Mouse (Mus musculus) adrenal gland, adult 18-20 months (tissue): ENCODE measurements around the gene Igsf8. TPM values are rescaled to one million over a fixed set of nuclear protein-coding genes. Genes with fewer than 3 reads are reported as not detected.

Experiments
- DNase-seq, 2 experiments: peaks; one replicate each; pipeline ENCODE4 v3.0.0; 2021 to 2022; ENCODE audit warnings: low spot score in 2 of 2
- total RNA-seq, 2 experiments: library from RNA; stranded (reverse); gene quantifications; 1 replicate in 1 of 2; 2 replicates in 1 of 2; pipeline ENCODE4 v1.2.3; 2021

The Igsf8 gene
- total RNA-seq, 2 experiments from 2014 or later, result 20.8 to 27.8 TPM

DNA sequence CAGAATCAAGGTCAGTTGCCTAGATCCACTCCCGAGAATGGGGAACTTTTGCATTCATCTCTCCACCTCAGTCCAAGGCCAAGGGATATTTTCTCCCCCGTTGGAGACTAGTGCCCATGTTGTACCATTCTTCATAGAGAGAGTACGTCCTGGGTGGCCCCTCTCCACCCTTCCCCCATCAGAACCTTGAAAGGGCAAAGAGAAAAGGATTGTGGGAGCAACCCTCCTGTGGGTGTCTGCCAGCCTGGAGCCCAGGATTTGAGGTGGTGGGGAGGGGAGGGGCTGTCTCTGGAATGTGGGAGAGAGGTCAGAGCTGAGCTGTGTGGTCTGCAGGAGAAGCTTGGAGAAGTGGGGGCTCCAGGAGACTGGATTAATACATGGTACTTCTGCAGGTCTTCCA, 82.5 kb downstream of the Igsf8 start:
- no peak for DNase-seq

DNA sequence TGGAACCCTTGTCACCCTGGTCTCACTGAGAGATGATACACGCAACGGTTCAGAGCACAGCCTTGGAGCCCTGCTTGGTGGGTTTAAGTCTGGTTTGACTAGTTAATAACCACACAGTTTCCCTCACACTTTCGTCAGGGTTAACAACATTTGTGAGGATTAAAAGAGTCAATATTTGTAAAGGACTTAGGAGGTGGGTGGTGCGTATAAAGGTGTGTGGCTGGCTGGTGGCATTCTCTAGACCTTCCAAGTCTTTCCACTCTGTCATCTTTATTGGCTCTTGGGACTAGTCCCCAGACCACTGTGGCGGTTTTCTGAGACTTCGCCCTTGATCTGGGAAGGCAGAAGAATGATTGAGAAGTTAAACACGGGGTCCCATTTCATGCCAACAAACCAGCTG, 83.4 kb downstream of the Igsf8 start:
- no peak for DNase-seq

DNA sequence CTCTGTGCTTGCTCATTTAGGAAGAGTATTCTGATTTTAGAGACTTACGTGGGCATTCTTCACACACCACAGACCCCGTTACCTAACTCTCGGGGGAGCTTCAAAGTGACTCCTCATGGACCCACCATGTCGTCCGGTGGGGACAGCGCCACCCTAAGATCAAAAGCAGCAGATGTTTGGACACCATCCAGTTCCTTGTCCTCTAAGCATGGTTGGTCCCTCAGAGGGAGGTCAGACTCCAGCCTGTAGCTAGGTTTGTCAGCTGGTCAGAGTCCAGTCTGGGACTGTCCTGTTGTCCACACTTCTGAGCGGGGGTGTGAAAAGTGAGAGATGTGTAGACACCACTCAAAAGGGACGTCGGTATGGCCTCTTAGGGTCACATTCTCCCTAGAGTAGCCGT, 85.3 kb downstream of the Igsf8 start:
- DNase-seq, result no peak

DNA sequence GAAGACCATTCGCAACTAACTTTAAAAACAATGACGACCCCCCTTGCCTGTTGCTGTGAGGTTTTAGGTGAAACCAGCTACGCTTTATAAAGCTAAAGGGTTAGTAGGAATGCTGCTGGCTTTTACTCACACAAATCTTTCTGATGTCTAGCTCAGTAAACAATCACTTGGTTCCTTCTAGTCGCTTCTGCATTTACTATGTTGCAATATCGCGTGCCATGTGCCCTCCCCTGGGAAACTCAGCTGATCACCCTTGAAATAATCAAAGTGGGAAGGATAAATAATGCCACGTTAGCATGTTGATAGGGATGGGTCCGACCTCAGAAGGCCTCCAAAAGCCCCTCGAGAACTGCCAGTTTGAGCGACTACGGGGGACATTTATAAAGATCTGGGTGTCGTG, 85.9 kb downstream of the Igsf8 start:
- no peak for DNase-seq

DNA sequence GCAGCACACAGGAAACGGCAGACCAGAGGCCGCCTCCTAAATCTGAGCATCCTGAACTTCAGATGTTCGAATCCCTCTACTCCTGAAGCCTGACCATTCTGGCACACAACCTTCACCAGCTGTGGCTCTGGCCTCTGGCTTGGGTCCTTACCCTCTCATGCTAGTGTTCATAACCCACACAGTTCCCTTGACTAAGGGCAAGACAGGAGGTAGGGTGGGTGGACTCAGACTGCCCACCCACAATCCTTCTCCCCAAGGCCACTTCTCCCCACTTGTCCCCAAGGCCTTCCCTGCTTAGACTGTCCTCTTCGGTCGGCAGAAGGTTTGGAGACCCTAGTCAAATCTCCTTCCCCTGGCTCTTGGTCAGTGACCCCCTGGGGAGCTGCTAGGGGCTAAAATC, 88.1 kb downstream of the Igsf8 start:
- DNase-seq, result no peak

DNA sequence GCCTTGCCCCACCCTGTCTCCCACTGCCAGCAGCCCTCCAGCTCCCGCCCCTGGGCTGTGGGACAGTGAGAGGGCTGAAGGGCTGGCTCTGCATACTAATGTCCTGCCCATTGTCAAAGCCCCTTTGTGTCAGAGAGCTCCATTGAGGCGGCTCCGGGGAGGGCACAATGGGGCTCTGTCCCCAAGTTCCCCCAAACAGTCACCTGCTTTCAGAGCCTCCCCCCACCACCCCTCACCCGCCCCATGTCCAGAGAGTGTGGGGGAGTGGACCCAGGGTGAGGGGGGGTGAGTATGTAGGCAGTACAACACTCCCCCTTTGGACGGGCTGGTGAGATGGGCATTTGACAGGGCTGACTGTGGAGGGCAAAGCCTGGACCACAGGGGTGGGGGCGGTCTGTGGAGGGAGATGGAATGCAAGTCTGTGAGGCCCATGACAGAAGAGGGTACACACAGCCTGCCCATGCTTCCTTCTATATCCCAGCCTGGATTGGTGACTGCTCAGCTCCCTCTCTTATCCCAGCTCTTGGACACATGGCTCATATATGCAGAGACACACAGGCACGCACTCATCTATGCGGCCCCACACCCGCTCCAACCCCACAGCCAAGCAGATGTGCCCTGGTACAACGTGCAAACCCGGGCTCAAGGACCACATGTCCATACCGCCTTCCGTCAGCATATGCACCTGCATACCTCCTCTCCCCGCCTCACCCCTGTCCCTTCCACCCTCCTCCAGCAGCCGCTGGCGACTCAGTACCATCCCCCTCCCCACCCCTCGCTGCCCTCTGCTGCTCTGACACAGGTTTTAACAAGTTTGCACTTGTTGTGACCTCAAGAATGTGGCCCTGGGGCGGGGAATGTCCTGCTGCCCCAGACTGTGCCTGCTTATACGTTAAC, 88.7 kb downstream of the Igsf8 start:
- no peak for DNase-seq

DNA sequence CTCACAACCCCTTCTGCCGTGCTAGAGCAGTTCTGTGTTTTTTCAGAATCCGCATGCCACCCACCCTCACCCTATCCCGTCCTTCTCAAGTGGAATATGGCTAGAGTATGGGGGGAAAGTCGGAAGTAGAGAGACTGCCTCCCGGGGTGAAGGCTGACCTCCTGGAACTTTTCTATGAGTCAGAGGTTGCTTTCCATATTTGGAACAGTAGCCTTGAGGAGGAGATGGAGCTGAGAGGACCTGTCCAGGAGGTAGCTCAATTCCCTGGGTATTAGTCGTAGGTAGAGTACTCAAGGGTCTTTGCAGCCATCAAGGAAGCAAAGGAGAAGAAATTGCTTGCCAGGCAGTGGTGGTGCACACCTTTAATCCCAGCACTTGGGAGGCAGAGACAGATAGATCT, 90.6 kb downstream of the Igsf8 start:
- no peak for DNase-seq

DNA sequence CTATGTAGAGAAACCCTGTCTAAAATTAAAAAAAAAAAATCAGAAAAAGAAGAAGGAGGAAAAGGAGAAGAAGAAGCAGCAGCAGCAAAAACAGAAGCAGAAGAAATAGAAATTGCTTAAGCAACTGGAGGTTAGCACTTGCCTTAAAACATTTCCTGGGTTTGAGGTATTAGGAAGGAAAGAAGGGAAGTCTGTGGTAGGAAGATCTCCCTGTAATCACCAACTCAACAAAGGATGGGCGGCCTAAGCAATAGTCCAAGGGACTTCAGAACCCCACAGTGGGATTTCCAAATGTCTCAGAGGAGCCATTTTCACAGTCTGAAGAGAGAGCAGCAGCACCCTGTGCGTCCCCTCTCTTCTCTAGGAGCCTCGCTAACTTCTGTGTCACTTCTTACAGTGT, 91.0 kb downstream of the Igsf8 start:
- no peak for DNase-seq

DNA sequence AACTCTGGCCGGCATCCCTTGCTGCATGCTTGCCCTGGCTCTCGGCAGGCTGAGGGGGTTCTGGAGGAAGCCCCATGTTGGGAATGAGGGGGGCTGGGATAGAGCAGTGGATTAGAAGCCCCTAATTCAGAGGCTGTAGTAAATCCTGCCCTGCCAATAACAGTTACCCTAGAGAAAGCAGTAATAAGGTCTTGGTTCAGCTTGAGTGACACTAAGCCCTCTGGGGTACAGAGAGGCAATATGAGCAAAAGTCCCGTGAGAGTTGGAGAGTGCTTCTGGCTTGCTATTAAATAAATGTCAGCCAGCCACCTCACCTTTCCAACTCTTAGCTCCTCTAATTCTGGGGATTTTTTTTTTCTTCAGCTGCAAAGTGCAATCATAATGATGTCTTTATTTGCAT, 93.9 kb downstream of the Igsf8 start:
- no peak for DNase-seq

DNA sequence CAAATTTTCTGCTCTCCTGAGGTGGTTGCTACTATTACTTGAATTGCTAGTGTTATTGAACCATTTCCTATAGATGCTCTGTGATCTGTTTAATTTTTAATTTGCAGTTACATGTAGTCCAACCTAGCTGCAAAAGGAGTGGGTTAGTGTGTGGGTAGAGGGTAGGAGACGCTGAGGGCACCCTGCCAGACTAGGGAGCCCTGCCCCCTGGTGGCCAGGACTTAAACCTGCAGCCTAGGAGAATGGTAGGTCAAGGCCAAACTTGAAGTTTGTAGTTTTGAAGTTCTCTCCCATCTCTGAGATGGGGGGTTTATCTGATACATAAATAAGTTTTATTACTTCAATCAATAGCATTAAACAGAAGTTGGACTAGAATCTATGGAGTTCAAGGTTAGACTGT, 96.1 kb downstream of the Igsf8 start:
- peak; percentile 62 to 73 for DNase-seq

DNA sequence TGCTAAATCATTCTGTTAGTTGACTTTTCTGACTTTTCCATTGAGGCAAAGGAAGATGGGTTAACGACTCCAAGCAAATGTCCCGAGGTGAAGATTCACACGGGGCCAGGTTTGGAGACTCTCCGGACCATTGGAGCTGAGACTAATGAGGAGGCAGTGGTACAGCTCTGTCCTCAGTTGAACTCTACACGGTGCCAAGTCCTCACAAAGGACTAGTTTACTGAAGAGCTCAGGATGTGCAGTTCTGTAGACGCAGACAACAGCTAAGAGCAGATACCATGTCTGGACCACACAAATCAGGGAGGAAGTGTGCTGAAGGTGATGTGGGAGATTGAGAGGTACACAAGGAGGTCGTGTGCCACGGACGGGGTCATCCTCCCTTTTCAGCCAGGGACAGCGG, 96.9 kb downstream of the Igsf8 start:
- no peak for DNase-seq

DNA sequence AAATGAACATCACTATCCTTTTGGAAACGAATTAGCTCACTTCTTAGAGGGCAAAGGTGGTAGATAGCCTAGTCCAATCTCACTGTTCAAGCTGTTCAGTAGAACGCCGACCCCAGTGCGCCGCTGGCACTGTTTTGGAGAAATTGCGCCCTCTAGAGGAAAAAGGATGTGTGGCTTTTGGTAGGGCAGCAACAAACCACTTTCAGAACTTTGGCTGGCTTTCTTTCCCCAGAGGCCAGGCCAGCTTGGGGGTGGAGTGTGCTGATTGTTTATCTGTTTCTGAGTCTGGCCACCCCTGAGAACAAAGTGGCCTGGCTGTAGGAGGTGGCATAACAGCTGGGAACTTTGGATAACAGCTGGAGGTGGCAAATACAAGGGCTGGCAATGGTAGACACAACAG, 103.2 kb downstream of the Igsf8 start:
- peak in 1 of 2 experiments; percentile 49 for DNase-seq

DNA sequence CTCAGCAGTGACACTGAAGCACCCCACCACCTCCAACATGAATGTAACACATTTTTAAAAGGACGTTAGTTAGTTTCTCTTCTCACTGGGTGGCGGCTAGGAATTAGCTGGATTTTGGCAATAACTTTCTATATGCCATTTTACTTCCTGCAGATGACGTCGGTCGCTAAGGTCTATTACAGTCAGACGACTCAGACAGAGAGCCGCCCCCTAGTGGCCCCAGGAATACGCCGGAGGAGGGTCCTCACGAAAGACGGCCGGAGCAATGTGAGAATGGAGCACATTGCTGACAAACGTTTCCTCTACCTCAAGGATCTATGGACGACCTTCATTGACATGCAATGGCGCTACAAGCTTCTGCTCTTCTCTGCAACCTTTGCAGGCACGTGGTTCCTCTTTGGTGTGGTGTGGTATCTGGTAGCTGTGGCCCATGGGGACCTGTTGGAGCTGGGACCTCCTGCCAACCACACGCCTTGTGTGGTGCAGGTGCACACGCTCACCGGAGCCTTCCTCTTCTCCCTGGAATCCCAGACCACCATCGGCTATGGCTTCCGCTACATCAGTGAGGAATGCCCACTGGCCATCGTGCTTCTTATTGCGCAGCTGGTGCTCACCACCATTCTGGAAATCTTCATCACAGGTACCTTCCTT, 107.5 kb downstream of the Igsf8 start:
- peak; percentile 32 to 41 for DNase-seq

Other genes with a start within 250 kb of the Igsf8 start
- 1 to 10 TPM; 1.6 to 1.7 TPM for gene Vangl2, start 233.2 kb upstream of the Igsf8 start, total RNA-seq
- gene Nhlh1, start 204.1 kb upstream of the Igsf8 start, total RNA-seq, result not detected
- gene Copa, start 179.1 kb upstream of the Igsf8 start, total RNA-seq, result 100 to 1,000 TPM; 168 to 183 TPM
- 10 to 100 TPM; 79.5 to 94.9 TPM for gene Ncstn, start 178.8 kb upstream of the Igsf8 start, total RNA-seq
- 100 to 1,000 TPM; 121 to 130 TPM for gene Pex19, start 134.9 kb upstream of the Igsf8 start, total RNA-seq
- gene Dcaf8, start 113.6 kb upstream of the Igsf8 start, total RNA-seq, result 100 to 1,000 TPM in 1 of 2 experiments, 10 to 100 TPM in 1; 98.5 to 125 TPM
- 10 to 100 TPM; 55.2 to 72.6 TPM for gene Pea15a, start 54.8 kb upstream of the Igsf8 start, total RNA-seq
- 1 to 10 TPM in 1 of 2 experiments, under 1 TPM in 1; 0.66 to 1.9 TPM for gene Casq1, start 41.8 kb upstream of the Igsf8 start, total RNA-seq
- 1 to 10 TPM in 1 of 2 experiments, under 1 TPM in 1; 0.42 to 3.7 TPM for gene Atp1a4, start 3.2 kb upstream of the Igsf8 start, total RNA-seq
- 100 to 1,000 TPM; 128 to 221 TPM for gene Atp1a2, start 36.4 kb downstream of the Igsf8 start, total RNA-seq
- gene Kcnj9, start 67.7 kb downstream of the Igsf8 start, total RNA-seq, result under 1 TPM in 1 of 2 experiments, not detected in 1; 0.22 TPM
- gene Kcnj10, start 79.6 kb downstream of the Igsf8 start, total RNA-seq, result 1 to 10 TPM; 1.3 to 1.5 TPM
- 10 to 100 TPM in 1 of 2 experiments, 1 to 10 TPM in 1; 9.3 to 11.5 TPM for gene Pigm, start 114.9 kb downstream of the Igsf8 start, total RNA-seq
- 1 to 10 TPM; 3.4 to 5.0 TPM for gene Slamf9, start 213.7 kb downstream of the Igsf8 start, total RNA-seq
- 1 to 10 TPM; 1.1 to 3.2 TPM for gene Igsf9, start 220.1 kb downstream of the Igsf8 start, total RNA-seq
- gene Tagln2, start 238.4 kb downstream of the Igsf8 start, total RNA-seq, result 10 to 100 TPM; 64.7 to 65.1 TPM